Mouse (Mus musculus): ENCODE measurements around the gene St3gal6. TPM values are rescaled to one million over a fixed set of nuclear protein-coding genes. Genes with fewer than 3 reads are reported as not detected.

The St3gal6 gene
- polyA plus RNA-seq, 1 experiment from 2014 or later, result 9.7 TPM

DNA sequence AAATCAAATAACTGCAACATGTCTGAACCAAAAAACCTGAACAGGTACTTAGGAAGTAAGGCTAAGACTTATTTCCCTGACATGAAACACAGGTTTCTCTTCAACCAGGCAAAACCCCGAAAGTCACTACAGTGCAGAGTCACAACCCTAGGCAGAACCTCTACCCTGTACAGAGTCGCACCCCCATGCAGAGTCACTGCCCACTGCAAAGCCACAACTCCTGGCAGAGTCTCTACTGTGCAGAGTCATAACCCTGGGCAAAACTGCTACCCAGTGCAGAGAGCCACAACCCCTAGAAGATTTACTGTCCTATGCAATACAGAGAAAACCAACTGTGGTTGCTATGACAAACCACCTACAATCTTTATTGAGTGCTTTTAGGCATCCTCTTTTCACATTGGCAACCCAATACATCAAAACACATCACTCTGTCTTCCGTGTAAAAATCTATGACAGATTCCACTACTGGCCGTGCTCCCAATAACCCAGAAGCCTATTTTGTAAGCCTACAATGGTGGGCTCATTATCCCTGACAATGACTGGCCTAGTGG, 44.1 kb downstream of the St3gal6 start:
- no peak overlapping the region for H3K4me3 ChIP-seq (ENCODE audit: low read depth, low read length)
- H3K4me2 ChIP-seq (replicated peaks; ENCODE audit: low read depth, low read length), result no peak overlapping the region
- H3K9me3 ChIP-seq (ENCODE audit: control insufficient read depth, low read depth, low read length), result peaks cover 3% of the 10 kb centered on the region; the same call in 1 of the 2 replicates
- no peak overlapping the region for H3K9ac ChIP-seq (replicated peaks; ENCODE audit: low read depth, low read length)
- no peak overlapping the region for H3K27ac ChIP-seq (ENCODE audit: low read length)
- WGBS, result 92% methylated on average over 4 of the region's 4 CpGs
- no peaks in the 10 kb centered on the region for H3K27me3 ChIP-seq (ENCODE audit: control insufficient read depth, insufficient read depth, low read length)
- ATAC-seq (ENCODE audit: insufficient number of reproducible peaks, insufficient read depth, low FRiP score, low read depth), result no peak
- H3K36me3 ChIP-seq (ENCODE audit: control insufficient read depth, insufficient read depth, low read length), result no peaks in the 10 kb centered on the region
- H3K4me1 ChIP-seq (ENCODE audit: control insufficient read depth, insufficient read depth, low read length), result no peaks in the 10 kb centered on the region

GRCm38 (mm10) chr16:58476363-58476762, 47.7 kb downstream of the St3gal6 start:
- no peak overlapping the region for H3K4me2 ChIP-seq (replicated peaks; ENCODE audit: low read depth, low read length)
- no peak overlapping the region for H3K9ac ChIP-seq (replicated peaks; ENCODE audit: low read depth, low read length)
- WGBS, result 54% methylated on average over 2 of the region's 2 CpGs
- H3K27me3 ChIP-seq (ENCODE audit: control insufficient read depth, insufficient read depth, low read length), result no peaks in the 10 kb centered on the region
- H3K27ac ChIP-seq (ENCODE audit: low read length), result no peak overlapping the region
- peaks cover 9% of the 10 kb centered on the region; the same call in 1 of the 2 replicates for H3K36me3 ChIP-seq (ENCODE audit: control insufficient read depth, insufficient read depth, low read length)
- no peaks in the 10 kb centered on the region for H3K4me1 ChIP-seq (ENCODE audit: control insufficient read depth, insufficient read depth, low read length)
- H3K9me3 ChIP-seq (ENCODE audit: control insufficient read depth, low read depth, low read length), result peaks cover 3% of the 10 kb centered on the region; the same call in 1 of the 2 replicates
- H3K4me3 ChIP-seq (ENCODE audit: low read depth, low read length), result no peak overlapping the region
- ATAC-seq (ENCODE audit: insufficient number of reproducible peaks, insufficient read depth, low FRiP score, low read depth), result peak; percentile 70

- H3K36me3 ChIP-seq (ENCODE audit: control insufficient read depth, insufficient read depth, low read length), result peaks cover 9% of the 10 kb centered on the region; the same call in 1 of the 2 replicates
- H3K27ac ChIP-seq (ENCODE audit: low read length), result no peak overlapping the region
- no peak for ATAC-seq (ENCODE audit: insufficient number of reproducible peaks, insufficient read depth, low FRiP score, low read depth)
- no peak overlapping the region for H3K9ac ChIP-seq (replicated peaks; ENCODE audit: low read depth, low read length)
- H3K9me3 ChIP-seq (ENCODE audit: control insufficient read depth, low read depth, low read length), result peaks cover 3% of the 10 kb centered on the region; the same call in 1 of the 2 replicates
- no peaks in the 10 kb centered on the region for H3K27me3 ChIP-seq (ENCODE audit: control insufficient read depth, insufficient read depth, low read length)
- 82% methylated on average over 3 of the region's 3 CpGs for WGBS
- no peak overlapping the region for H3K4me3 ChIP-seq (ENCODE audit: low read depth, low read length)
- H3K4me2 ChIP-seq (replicated peaks; ENCODE audit: low read depth, low read length), result no peak overlapping the region
- H3K4me1 ChIP-seq (ENCODE audit: control insufficient read depth, insufficient read depth, low read length), result no peaks in the 10 kb centered on the region
Measured at GRCm38 (mm10) chr16:58475544-58476154, 48.4 kb downstream of the St3gal6 start.

DNA sequence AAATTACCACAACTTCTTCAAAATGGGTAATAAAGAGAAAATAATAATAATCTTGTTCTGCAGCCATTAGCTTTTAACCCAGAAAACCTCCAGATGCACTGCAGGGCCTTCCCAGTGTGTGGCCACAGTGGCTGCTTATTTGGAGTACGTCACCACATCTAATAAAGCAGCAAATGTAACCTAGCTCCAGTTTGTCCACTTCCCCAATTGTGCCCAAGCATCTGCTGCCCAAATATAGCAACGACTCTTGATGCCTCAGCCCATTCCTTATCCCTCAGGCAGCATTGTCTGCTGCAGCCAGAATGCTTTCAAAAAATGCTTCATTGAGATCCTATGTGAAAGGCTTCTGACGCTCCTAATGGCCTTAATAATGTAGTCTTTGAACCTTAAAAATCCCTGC, 49.2 kb downstream of the St3gal6 start:
- Histone ChIP-seq H3K36me3 (ENCODE audit: control insufficient read depth, insufficient read depth, low read length) (peaks cover 9% of the 10 kb centered on the region; the same call in 1 of the 2 replicates), H3K4me1 (ENCODE audit: control insufficient read depth, insufficient read depth, low read length) (no peaks in the 10 kb centered on the region), H3K27ac (ENCODE audit: low read length) (no peak overlapping the region), H3K4me3 (ENCODE audit: low read depth, low read length) (no peak overlapping the region), H3K27me3 (ENCODE audit: control insufficient read depth, insufficient read depth, low read length) (no peaks in the 10 kb centered on the region), H3K9me3 (ENCODE audit: control insufficient read depth, low read depth, low read length) (peaks cover 3% of the 10 kb centered on the region; the same call in 1 of the 2 replicates), H3K9ac (replicated peaks; ENCODE audit: low read depth, low read length) (no peak overlapping the region), H3K4me2 (replicated peaks; ENCODE audit: low read depth, low read length) (no peak overlapping the region)
- no peak for ATAC-seq (ENCODE audit: insufficient number of reproducible peaks, insufficient read depth, low FRiP score, low read depth)
- WGBS, result 77% methylated on average over 3 of the region's 3 CpGs

- Histone ChIP-seq H3K4me3 (ENCODE audit: low read depth, low read length) (no peak overlapping the region), H3K36me3 (ENCODE audit: control insufficient read depth, insufficient read depth, low read length) (peaks cover 16% of the 10 kb centered on the region; the same call in 1 of the 2 replicates)
- 79% methylated on average over 4 of the region's 4 CpGs for WGBS
Measured at GRCm38 (mm10) chr16:58470841-58471240, 53.2 kb downstream of the St3gal6 start.

DNA sequence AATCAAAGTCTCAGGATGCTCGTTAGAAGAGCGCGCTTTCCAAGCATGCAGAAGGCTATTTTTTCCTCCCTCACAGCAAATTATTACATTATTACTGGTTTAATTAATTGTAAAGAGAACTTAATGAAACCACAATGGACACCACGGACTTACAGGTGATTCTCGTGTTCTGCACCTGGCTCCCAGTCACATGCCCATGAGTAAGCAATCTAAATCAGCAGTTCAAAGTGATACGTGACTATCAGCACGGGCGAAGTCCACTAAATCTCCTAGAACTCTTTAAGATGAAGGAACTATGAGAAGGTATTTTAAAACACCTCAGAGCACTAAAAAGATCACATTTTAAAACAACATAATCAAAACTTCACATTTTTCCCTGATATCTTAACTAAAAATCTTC, 54.0 kb downstream of the St3gal6 start:
- Histone ChIP-seq H3K36me3 (ENCODE audit: control insufficient read depth, insufficient read depth, low read length) (peaks cover 23% of the 10 kb centered on the region), H3K9me3 (ENCODE audit: control insufficient read depth, low read depth, low read length) (no peaks in the 10 kb centered on the region), H3K27me3 (ENCODE audit: control insufficient read depth, insufficient read depth, low read length) (no peaks in the 10 kb centered on the region), H3K4me3 (ENCODE audit: low read depth, low read length) (no peak overlapping the region), H3K27ac (ENCODE audit: low read length) (no peak overlapping the region), H3K9ac (replicated peaks; ENCODE audit: low read depth, low read length) (no peak overlapping the region), H3K4me2 (replicated peaks; ENCODE audit: low read depth, low read length) (no peak overlapping the region), H3K4me1 (ENCODE audit: control insufficient read depth, insufficient read depth, low read length) (no peaks in the 10 kb centered on the region)
- 92% methylated on average over 8 of the region's 8 CpGs for WGBS
- no peak for ATAC-seq (ENCODE audit: insufficient number of reproducible peaks, insufficient read depth, low FRiP score, low read depth)

More at GRCm38 (mm10) chr16:58470841-58471240, 53.2 kb downstream of the St3gal6 start:
- no peak overlapping the region for H3K4me2 ChIP-seq (replicated peaks; ENCODE audit: low read depth, low read length)
- H3K4me1 ChIP-seq (ENCODE audit: control insufficient read depth, insufficient read depth, low read length), result no peaks in the 10 kb centered on the region
- H3K9ac ChIP-seq (replicated peaks; ENCODE audit: low read depth, low read length), result no peak overlapping the region
- no peak for ATAC-seq (ENCODE audit: insufficient number of reproducible peaks, insufficient read depth, low FRiP score, low read depth)
- H3K27ac ChIP-seq (ENCODE audit: low read length), result no peak overlapping the region
- no peaks in the 10 kb centered on the region for H3K27me3 ChIP-seq (ENCODE audit: control insufficient read depth, insufficient read depth, low read length)
- H3K9me3 ChIP-seq (ENCODE audit: control insufficient read depth, low read depth, low read length), result no peaks in the 10 kb centered on the region

GRCm38 (mm10) chr16:58465412-58465811, 58.6 kb downstream of the St3gal6 start:
- Histone ChIP-seq H3K27ac (ENCODE audit: low read length) (no peak overlapping the region), H3K4me1 (ENCODE audit: control insufficient read depth, insufficient read depth, low read length) (no peaks in the 10 kb centered on the region), H3K27me3 (ENCODE audit: control insufficient read depth, insufficient read depth, low read length) (no peaks in the 10 kb centered on the region), H3K9ac (replicated peaks; ENCODE audit: low read depth, low read length) (no peak overlapping the region), H3K4me3 (ENCODE audit: low read depth, low read length) (no peak overlapping the region), H3K9me3 (ENCODE audit: control insufficient read depth, low read depth, low read length) (no peaks in the 10 kb centered on the region), H3K36me3 (ENCODE audit: control insufficient read depth, insufficient read depth, low read length) (peaks cover 32% of the 10 kb centered on the region), H3K4me2 (replicated peaks; ENCODE audit: low read depth, low read length) (no peak overlapping the region)
- ATAC-seq (ENCODE audit: insufficient number of reproducible peaks, insufficient read depth, low FRiP score, low read depth), result no peak
- WGBS, result 88% methylated on average over 9 of the region's 9 CpGs

GRCm38 (mm10) chr16:58464051-58464450, 60.0 kb downstream of the St3gal6 start:
- Histone ChIP-seq H3K27me3 (ENCODE audit: control insufficient read depth, insufficient read depth, low read length) (no peaks in the 10 kb centered on the region), H3K4me3 (ENCODE audit: low read depth, low read length) (no peak overlapping the region), H3K4me2 (replicated peaks; ENCODE audit: low read depth, low read length) (no peak overlapping the region), H3K9me3 (ENCODE audit: control insufficient read depth, low read depth, low read length) (no peaks in the 10 kb centered on the region), H3K9ac (replicated peaks; ENCODE audit: low read depth, low read length) (no peak overlapping the region), H3K4me1 (ENCODE audit: control insufficient read depth, insufficient read depth, low read length) (no peaks in the 10 kb centered on the region), H3K27ac (ENCODE audit: low read length) (no peak overlapping the region), H3K36me3 (ENCODE audit: control insufficient read depth, insufficient read depth, low read length) (peaks cover 36% of the 10 kb centered on the region)
- WGBS, result 95% methylated on average over 14 of the region's 14 CpGs
- no peak for ATAC-seq (ENCODE audit: insufficient number of reproducible peaks, insufficient read depth, low FRiP score, low read depth)
